Mouse (Mus musculus) liver, embryonic 16.5 days (tissue): Measurements from ENCODE around the gene Zfp595. TPM values are rescaled to one million over a fixed set of nuclear protein-coding genes. Genes with fewer than 3 reads are reported as not detected.
A peak's percentile ranks its signal among the peaks of the same experiment; 100 is the strongest.
"Not testable (repeated sequence)": the region's sequence is repeated elsewhere in the genome, so short reads cannot be mapped to it uniquely, and the experiment has no call there.

Source experiments
- ATAC-seq: fragments of 200-750 bp; cut with Nextera tagmentation; 2 replicates; pipeline ENCODE4 v1.8.0; 2017; ENCODE audit warnings: low read depth, mild to moderate bottlenecking, moderate number of reproducible peaks, moderate library complexity
- H3K27ac ChIP-seq: fragments of 300-500 bp; sonication (generic); 2 replicates; pipeline ENCODE4 v1.5.1; 2014; ENCODE audit warnings: mild to moderate bottlenecking, low read length
- H3K27me3 ChIP-seq: fragments of 300-500 bp; sonication (generic); 2 replicates; pipeline ENCODE4 v1.6.1; 2014; ENCODE audit warnings: low read depth, low read length, mixed read lengths; ENCODE audit not compliant: control insufficient read depth, insufficient read depth
- H3K36me3 ChIP-seq: fragments of 300-500 bp; sonication (generic); 2 replicates; pipeline ENCODE4 v1.6.1; 2014; ENCODE audit warnings: mild to moderate bottlenecking; ENCODE audit not compliant: control insufficient read depth, insufficient read depth
- H3K4me1 ChIP-seq: fragments of 300-500 bp; sonication (generic); 2 replicates; pipeline ENCODE4 v1.6.1; 2014; ENCODE audit warnings: low read depth, low read length, mixed read lengths; ENCODE audit not compliant: control insufficient read depth
- H3K4me2 ChIP-seq: fragments of 300-500 bp; sonication (generic); 2 replicates; pipeline ENCODE4 v1.6.1; 2014; ENCODE audit warnings: low read depth, low read length, mixed read lengths
- H3K4me3 ChIP-seq: fragments of 300-500 bp; sonication (generic); 2 replicates; pipeline ENCODE4 v1.5.1; 2014; ENCODE audit warnings: low read depth, mild to moderate bottlenecking, low read length
- H3K9ac ChIP-seq: fragments of 300-500 bp; sonication (generic); 2 replicates; pipeline ENCODE4 v1.6.1; 2014; ENCODE audit warnings: low read depth, low read length
- H3K9me3 ChIP-seq: fragments of 300-500 bp; sonication (generic); replicated peaks from 2 replicates; pipeline ENCODE4 v1.6.1; 2016; ENCODE audit warnings: low read length; ENCODE audit not compliant: control insufficient read depth
- WGBS: fragments of 180-500 bp; shearing (Covaris S2); extraction: QIAGEN DNeasy Blood & Tissue Kit; methylation state at CpG from one replicate; pipeline ENCODE4 v1.1.7; 2014; ENCODE audit not compliant: insufficient replicate concordance; 5-methylcytosine and 5-hydroxymethylcytosine counted together
- polyA plus RNA-seq: library from polyadenylated mRNA; unstranded; fragments of >200 nt; fragmentation: Nextera tagmentation; extraction: Ambion mirVana; gene quantifications from 2 replicates; pipeline ENCODE4 v1.2.1, GENCODE M21; 2015

Gene Zfp595
- polyA plus RNA-seq = 0.65 and 0.75 TPM in 2 replicates

- peak within 1 kb of the TSS; percentile 50 for H3K4me2 ChIP-seq
- no peaks in the 10 kb centered on the region for H3K36me3 ChIP-seq
- ATAC-seq = peak; percentile 90
- H3K27ac ChIP-seq = peak within 1 kb of the TSS; percentile 55; the same call in 1 of the 2 replicates
- H3K9me3 ChIP-seq = no peaks in the 10 kb centered on the region
- H3K4me1 ChIP-seq = peaks cover 6% of the 10 kb centered on the region
- peak within 1 kb of the TSS; percentile 55 for H3K9ac ChIP-seq
- peak within 1 kb of the TSS; percentile 64 for H3K4me3 ChIP-seq
- WGBS = 10% methylated on average over 17 of the region's 17 CpGs
- no peaks in the 10 kb centered on the region for H3K27me3 ChIP-seq
Measured at GRCm38 (mm10) chr13:67332019-67332724, at the start of gene Zfp595. TSS of gene Zfp595 (minus strand) at chr13:67332570.

DNA sequence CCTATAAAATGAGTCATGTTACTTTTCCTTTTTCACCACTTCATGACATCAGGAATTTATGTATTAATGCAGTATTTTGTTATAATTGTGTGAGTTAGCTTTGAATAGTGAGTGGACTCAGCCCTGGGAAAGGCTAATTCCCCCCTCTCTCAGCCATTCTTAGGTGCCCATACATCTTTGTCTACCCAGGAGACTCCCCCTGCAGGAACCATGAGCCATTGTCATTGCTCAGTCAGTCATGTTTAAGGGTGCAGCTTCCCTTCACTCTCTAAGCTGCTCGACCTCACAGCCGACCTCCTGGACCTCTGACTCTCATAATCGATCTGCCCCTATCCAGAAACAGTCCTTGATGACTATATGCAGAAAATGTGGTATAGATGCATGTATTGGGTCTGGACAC lies 43.9 kb upstream of the Zfp595 start:
- not testable (repeated sequence) for H3K4me3 ChIP-seq, H3K27ac ChIP-seq, H3K9ac ChIP-seq, H3K4me2 ChIP-seq, H3K36me3 ChIP-seq, H3K4me1 ChIP-seq, ATAC-seq, H3K27me3 ChIP-seq, H3K9me3 ChIP-seq
- WGBS = 52% methylated on average over 3 of the region's 3 CpGs

DNA sequence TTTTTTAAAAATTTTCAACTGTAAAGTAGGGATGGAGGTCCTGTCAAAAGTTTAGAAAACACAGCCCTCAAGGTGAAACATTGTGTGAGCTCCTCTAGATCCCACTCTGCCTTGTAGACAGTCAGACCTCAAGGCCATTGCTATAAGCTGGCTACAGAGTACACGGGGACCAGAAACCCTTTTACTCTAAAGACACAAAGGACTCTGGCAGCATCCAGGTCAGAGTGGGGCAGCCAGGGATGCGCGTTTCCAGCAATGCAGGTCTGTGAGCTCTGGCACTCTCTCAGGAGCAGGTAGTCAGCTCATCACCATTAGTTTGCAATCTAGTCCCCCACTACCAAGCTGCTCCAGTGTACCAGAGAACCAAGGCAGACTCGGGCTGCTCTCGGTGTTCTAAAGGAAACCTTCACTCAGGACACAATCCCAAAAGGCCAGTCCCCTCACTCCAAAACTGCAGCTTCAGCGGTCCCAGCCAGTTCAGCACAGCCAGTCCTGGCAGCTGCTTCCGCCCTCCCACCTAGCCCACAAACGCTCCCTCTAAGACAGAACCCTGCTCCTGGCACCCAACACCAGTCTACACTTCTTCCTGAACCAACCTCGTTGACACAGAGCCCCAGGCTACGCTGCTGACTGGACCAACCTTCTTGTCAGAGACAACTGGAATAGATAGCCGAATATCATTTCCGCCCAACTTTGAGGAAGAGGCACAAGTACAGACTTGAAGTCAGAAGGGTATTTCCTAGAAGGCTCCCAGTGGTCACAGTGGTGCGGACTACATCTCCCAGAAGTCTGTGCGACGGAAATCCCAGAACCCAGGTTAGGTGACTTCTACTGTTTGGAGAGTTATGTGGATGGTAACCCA lies 42.9 kb upstream of the Zfp595 start, which contains the start of the genes Gm28041 and Zfp456:
TSS of gene Gm28041 (minus strand) at position 684 of the 862 bp plus-strand sequence.
TSS of gene Zfp456 (minus strand) at position 761 of the 862 bp plus-strand sequence.
- H3K4me1 ChIP-seq, H3K27ac ChIP-seq, H3K27me3 ChIP-seq, H3K36me3 ChIP-seq, H3K9me3 ChIP-seq: not testable (repeated sequence)
- H3K9ac ChIP-seq = peak within 1 kb of the TSS; percentile 58
- 9% methylated on average over 13 of the region's 15 CpGs for WGBS
- ATAC-seq = peak; percentile 91
- peak within 1 kb of the TSS; percentile 72 for H3K4me2 ChIP-seq
- peak within 1 kb of the TSS; percentile 64 for H3K4me3 ChIP-seq

GRCm38 (mm10) chr13:67360131-67360744 lies 27.9 kb upstream of the Zfp595 start, which contains the start of the genes Gm28044 and Zfp953:
TSS of gene Gm28044 (minus strand) at chr13:67360536.
TSS of gene Zfp953 (minus strand) at chr13:67360605.
- peak within 1 kb of the TSS; percentile 51 for H3K4me2 ChIP-seq
- H3K9me3 ChIP-seq = no peaks in the 10 kb centered on the region
- ATAC-seq = peak; percentile 81
- peak within 1 kb of the TSS; percentile 68 for H3K27ac ChIP-seq
- peaks cover 7% of the 10 kb centered on the region for H3K4me1 ChIP-seq
- under 1% methylated on average over 15 of the region's 15 CpGs for WGBS
- H3K9ac ChIP-seq = peak within 1 kb of the TSS; percentile 77
- H3K27me3 ChIP-seq = no peaks in the 10 kb centered on the region
- no peaks in the 10 kb centered on the region for H3K36me3 ChIP-seq
- peak within 1 kb of the TSS; percentile 78 for H3K4me3 ChIP-seq

- no peak overlapping the region for H3K4me2 ChIP-seq
- no peaks in the 10 kb centered on the region for H3K36me3 ChIP-seq
- H3K27ac ChIP-seq = no peak overlapping the region
- no peak for ATAC-seq
- no peaks in the 10 kb centered on the region for H3K27me3 ChIP-seq
- no peaks in the 10 kb centered on the region for H3K9me3 ChIP-seq
- no peaks in the 10 kb centered on the region for H3K4me1 ChIP-seq
- H3K4me3 ChIP-seq = no peak overlapping the region
- H3K9ac ChIP-seq = no peak overlapping the region
Measured at GRCm38 (mm10) chr13:67351854-67352253, 19.5 kb upstream of the Zfp595 start.

DNA sequence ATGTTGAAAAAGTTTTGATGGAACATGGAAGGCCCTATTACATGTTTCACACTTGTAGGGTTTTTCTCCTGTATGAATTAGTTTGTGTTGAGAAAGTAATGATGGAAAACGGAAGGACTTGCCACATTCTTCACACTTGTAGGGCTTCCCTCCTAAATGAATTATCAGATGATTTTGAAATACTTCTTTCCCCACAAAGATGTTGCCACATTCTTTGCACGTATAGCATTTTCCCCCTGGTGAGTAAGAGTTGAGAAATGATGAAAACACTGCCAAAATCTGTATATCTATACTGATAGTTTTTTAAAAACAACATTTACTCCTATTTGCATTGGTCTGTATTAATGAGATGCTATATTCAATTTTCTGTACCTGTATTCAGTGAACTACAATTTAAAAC lies 11.1 kb upstream of the Zfp595 start:
- Histone ChIP-seq H3K9ac (no peak overlapping the region), H3K36me3 (peaks cover 2% of the 10 kb centered on the region), H3K9me3 (no peaks in the 10 kb centered on the region), H3K27ac (no peak overlapping the region), H3K4me2 (no peak overlapping the region), H3K27me3 (no peaks in the 10 kb centered on the region), H3K4me3 (no peak overlapping the region), H3K4me1 (no peaks in the 10 kb centered on the region)
- WGBS = 75% methylated on average over 2 of the region's 2 CpGs
- ATAC-seq = no peak

- H3K27me3 ChIP-seq = no peaks in the 10 kb centered on the region
- H3K9me3 ChIP-seq = no peaks in the 10 kb centered on the region
- no peak overlapping the region; the same call in 1 of the 2 replicates for H3K27ac ChIP-seq
- H3K36me3 ChIP-seq = no peaks in the 10 kb centered on the region
- H3K4me3 ChIP-seq = peak overlapping the region; percentile 64
- H3K4me1 ChIP-seq = peaks cover 6% of the 10 kb centered on the region
- peak overlapping the region; percentile 55 for H3K9ac ChIP-seq
- H3K4me2 ChIP-seq = peak overlapping the region; percentile 50
- ATAC-seq = no peak
- 48% methylated on average over 1 of the region's 1 CpGs for WGBS
Measured at GRCm38 (mm10) chr13:67332877-67333276, 507 bp upstream of the Zfp595 start.

GRCm38 (mm10) chr13:67306718-67307117 lies 25.7 kb downstream of the Zfp595 start:
- H3K9ac ChIP-seq = peak overlapping the region; percentile 68
- H3K36me3 ChIP-seq = no peaks in the 10 kb centered on the region
- H3K27me3 ChIP-seq = no peaks in the 10 kb centered on the region
- ATAC-seq = peak; percentile 38; the same call in 1 of the 2 replicates
- peaks cover 7% of the 10 kb centered on the region for H3K4me1 ChIP-seq
- H3K4me2 ChIP-seq = peak overlapping the region; percentile 92
- H3K9me3 ChIP-seq = no peaks in the 10 kb centered on the region
- no peak overlapping the region for H3K27ac ChIP-seq
- peak overlapping the region; percentile 73 for H3K4me3 ChIP-seq
- 24% methylated on average over 5 of the region's 5 CpGs for WGBS
